Mouse (Mus musculus) ovary, postnatal 36 days (tissue): ENCODE measurements at regions not wholly inside any gene's neighbourhood (a gene's known extent, or its start where the extent isn't known, plus 50 kb on each side); places are given as distances from the start of the nearest gene placed in this dataset.

Experiments
- DNase-seq: peaks from one replicate; pipeline ENCODE4 v3.0.0; 2022; ENCODE audit warnings: low spot score, mixed read lengths

- no peak for DNase-seq
Observed at GRCm38 (mm10) chr15:33759496-33759895, 598.2 kb downstream of the 9430069I07Rik start.

GRCm38 (mm10) chr15:33758771-33759170, 598.9 kb downstream of the 9430069I07Rik start:
- DNase-seq = no peak
